Mouse (Mus musculus): Measurements from ENCODE around the gene Hmcn1. TPM values are rescaled to one million over a fixed set of nuclear protein-coding genes. Genes with fewer than 3 reads are reported as not detected.

The Hmcn1 gene
- polyA plus RNA-seq, 1 experiment from 2014 or later, result 1.3 TPM

DNA sequence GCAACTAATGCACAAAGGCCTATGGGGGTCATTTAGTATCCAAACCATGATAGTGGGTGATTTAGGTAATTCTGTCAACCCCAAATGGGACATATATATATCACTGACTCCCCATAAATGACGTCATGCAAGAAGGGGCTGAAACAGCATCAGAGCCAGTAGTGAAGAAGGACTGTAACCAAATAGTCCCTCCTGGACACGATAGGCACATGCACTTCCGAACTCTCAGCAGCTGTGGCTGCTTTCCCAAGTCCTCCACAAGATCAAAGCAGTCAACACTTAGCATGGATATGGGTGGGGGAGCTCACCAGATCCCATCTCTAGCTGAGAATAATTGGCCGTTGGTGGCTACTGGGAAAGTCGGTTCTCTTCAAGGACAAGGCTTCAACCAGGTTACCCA, 42.2 kb downstream of the Hmcn1 start:
- Histone ChIP-seq H3K36me3 (ENCODE audit: control insufficient read depth, insufficient read depth, low read length) (no peaks in the 10 kb centered on the region), H3K9ac (ENCODE audit: low read depth, low read length) (no peak overlapping the region), H3K27ac (ENCODE audit: low read depth, low read length) (no peak overlapping the region), H3K4me3 (ENCODE audit: low read length) (no peak overlapping the region), H3K9me3 (ENCODE audit: control insufficient read depth, low read length) (no peaks in the 10 kb centered on the region), H3K4me2 (ENCODE audit: low read length) (no peak overlapping the region), H3K4me1 (ENCODE audit: control insufficient read depth, insufficient read depth, low read depth, low read length) (no peaks in the 10 kb centered on the region), H3K27me3 (replicated peaks; ENCODE audit: control insufficient read depth, insufficient read depth, low read length) (no peaks in the 10 kb centered on the region; the same call in 1 of the 2 replicates)
- ATAC-seq, result no peak
- 91% methylated on average over 5 of the region's 5 CpGs for WGBS

DNA sequence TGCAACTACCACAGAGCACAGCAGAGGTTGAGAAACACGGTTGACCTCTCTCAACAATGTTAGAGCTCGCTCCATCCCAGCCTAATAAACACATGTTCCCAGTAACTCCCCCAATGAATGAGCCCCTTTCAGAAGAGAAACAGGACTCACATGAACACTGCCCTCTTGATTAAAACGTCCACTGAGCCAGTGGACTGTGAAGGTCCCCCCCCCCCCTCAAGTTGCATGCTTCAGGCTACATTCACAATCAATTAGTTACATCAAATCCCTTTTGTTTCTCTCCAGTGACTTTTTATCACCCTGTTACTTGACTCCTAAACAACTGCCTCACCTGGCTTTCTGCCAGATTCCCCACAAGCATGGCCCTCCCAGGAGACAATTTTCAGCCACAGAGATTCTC, 43.2 kb downstream of the Hmcn1 start:
- WGBS, result 16% methylated on average over 3 of the region's 3 CpGs
- no peaks in the 10 kb centered on the region for H3K27me3 ChIP-seq (replicated peaks; ENCODE audit: control insufficient read depth, insufficient read depth, low read length)
- H3K9me3 ChIP-seq (ENCODE audit: control insufficient read depth, low read length), result no peaks in the 10 kb centered on the region
- H3K4me2 ChIP-seq (ENCODE audit: low read length), result no peak overlapping the region
- H3K4me3 ChIP-seq (ENCODE audit: low read length), result no peak overlapping the region
- no peaks in the 10 kb centered on the region for H3K4me1 ChIP-seq (ENCODE audit: control insufficient read depth, insufficient read depth, low read depth, low read length)
- no peak overlapping the region for H3K9ac ChIP-seq (ENCODE audit: low read depth, low read length)
- no peak overlapping the region for H3K27ac ChIP-seq (ENCODE audit: low read depth, low read length)
- H3K36me3 ChIP-seq (ENCODE audit: control insufficient read depth, insufficient read depth, low read length), result no peaks in the 10 kb centered on the region
- ATAC-seq, result peak; percentile 92

DNA sequence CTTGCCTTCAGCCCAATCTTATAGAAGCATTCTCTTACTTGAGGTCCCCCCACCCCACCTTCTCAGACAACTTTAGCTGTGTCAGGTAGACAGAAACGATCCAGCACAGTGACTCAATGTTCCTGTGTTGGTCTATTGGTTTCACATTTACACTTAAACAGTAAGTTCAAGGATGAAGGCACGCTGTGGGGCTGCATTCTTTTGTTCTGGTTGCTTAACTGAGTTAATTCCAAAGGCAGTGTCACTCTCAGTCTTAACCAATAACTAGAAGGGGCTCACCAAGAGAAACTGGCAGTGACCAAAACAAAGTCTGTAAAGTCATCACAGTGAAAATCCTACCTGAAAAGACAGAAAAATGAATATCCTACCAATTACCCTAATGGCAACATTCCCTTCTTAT, 44.3 kb downstream of the Hmcn1 start:
- Histone ChIP-seq H3K4me3 (ENCODE audit: low read length) (no peak overlapping the region), H3K9me3 (ENCODE audit: control insufficient read depth, low read length) (no peaks in the 10 kb centered on the region), H3K4me1 (ENCODE audit: control insufficient read depth, insufficient read depth, low read depth, low read length) (no peaks in the 10 kb centered on the region), H3K9ac (ENCODE audit: low read depth, low read length) (no peak overlapping the region), H3K36me3 (ENCODE audit: control insufficient read depth, insufficient read depth, low read length) (no peaks in the 10 kb centered on the region), H3K27ac (ENCODE audit: low read depth, low read length) (no peak overlapping the region), H3K4me2 (ENCODE audit: low read length) (no peak overlapping the region), H3K27me3 (replicated peaks; ENCODE audit: control insufficient read depth, insufficient read depth, low read length) (no peaks in the 10 kb centered on the region)
- WGBS, result 64% methylated on average over 2 of the region's 2 CpGs
- ATAC-seq, result no peak

DNA sequence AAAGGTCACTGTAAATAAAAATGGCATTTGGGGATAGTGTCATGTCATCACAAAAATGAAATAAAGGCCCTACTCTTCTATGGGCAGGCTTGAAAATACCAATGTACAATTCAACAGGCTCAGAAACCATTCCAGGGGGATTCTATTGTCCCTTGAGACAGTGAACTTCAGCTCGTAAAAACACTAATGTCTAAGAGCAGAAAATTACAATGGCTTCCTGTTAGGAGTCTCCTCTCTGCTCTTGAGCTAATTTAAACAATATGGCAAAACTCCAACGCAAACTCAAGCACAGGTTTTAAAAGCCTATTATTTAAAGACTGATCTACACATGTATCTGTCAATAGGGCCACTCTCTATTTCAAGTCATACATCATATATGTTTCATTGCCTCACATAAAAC, 49.6 kb downstream of the Hmcn1 start:
- H3K9ac ChIP-seq (ENCODE audit: low read depth, low read length), result no peak overlapping the region
- no peak for ATAC-seq
- 31% methylated on average over 2 of the region's 2 CpGs for WGBS
- H3K27ac ChIP-seq (ENCODE audit: low read depth, low read length), result no peak overlapping the region
- no peaks in the 10 kb centered on the region for H3K4me1 ChIP-seq (ENCODE audit: control insufficient read depth, insufficient read depth, low read depth, low read length)
- no peaks in the 10 kb centered on the region for H3K9me3 ChIP-seq (ENCODE audit: control insufficient read depth, low read length)
- H3K4me3 ChIP-seq (ENCODE audit: low read length), result no peak overlapping the region
- H3K27me3 ChIP-seq (replicated peaks; ENCODE audit: control insufficient read depth, insufficient read depth, low read length), result no peaks in the 10 kb centered on the region
- no peaks in the 10 kb centered on the region for H3K36me3 ChIP-seq (ENCODE audit: control insufficient read depth, insufficient read depth, low read length)
- H3K4me2 ChIP-seq (ENCODE audit: low read length), result no peak overlapping the region

DNA sequence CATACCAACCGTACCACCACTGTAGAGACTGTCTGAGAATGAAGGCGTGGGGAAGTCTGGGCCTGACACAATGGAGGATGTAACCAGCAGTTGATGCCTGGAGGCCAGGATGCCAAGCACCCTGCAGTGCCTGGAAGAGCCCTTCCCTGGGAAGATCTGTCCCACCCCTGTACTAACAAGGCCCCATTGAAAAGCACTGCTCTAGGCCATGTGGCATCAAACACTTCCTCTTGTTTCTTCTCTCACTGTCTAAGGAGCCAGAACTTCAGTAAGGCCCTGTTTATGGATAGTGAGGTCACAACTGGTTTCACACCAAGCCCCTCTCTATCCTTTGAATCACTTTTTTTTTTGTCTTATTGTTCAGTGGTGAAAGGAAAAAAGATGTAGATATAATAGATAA, 51.1 kb downstream of the Hmcn1 start:
- no peak for ATAC-seq

DNA sequence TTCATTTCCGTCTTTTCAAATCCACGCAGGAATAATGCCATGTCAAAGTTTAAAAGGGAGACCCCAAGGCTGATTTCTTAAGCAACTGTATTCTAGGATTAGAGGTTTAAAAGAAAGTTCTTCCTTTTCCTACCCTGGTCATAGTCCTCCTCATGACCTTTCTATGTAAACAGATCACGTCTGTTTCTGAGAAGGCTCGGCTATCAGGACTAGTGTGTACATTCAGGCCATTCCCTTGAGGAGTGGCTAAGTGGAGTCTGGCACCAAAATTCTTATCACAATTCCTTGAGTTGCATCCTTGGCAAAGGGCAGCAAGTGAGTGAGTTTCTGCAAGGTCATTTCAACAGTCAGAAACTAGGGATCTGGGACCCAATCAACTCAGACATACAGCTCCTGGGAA, 56.4 kb downstream of the Hmcn1 start:
- no peak for ATAC-seq
- H3K36me3 ChIP-seq (ENCODE audit: control insufficient read depth, insufficient read depth, low read length), result no peaks in the 10 kb centered on the region
- no peak overlapping the region for H3K4me2 ChIP-seq (ENCODE audit: low read length)

More for the DNA sequence above, 51.1 kb downstream of the Hmcn1 start:
- H3K27ac ChIP-seq (ENCODE audit: low read depth, low read length), result no peak overlapping the region
- H3K4me1 ChIP-seq (ENCODE audit: control insufficient read depth, insufficient read depth, low read depth, low read length), result no peaks in the 10 kb centered on the region
- WGBS, result 59% methylated on average over 2 of the region's 2 CpGs
- no peaks in the 10 kb centered on the region for H3K27me3 ChIP-seq (replicated peaks; ENCODE audit: control insufficient read depth, insufficient read depth, low read length)
- no peak overlapping the region for H3K9ac ChIP-seq (ENCODE audit: low read depth, low read length)
- no peaks in the 10 kb centered on the region for H3K36me3 ChIP-seq (ENCODE audit: control insufficient read depth, insufficient read depth, low read length)
- H3K9me3 ChIP-seq (ENCODE audit: control insufficient read depth, low read length), result no peaks in the 10 kb centered on the region
- no peak overlapping the region for H3K4me3 ChIP-seq (ENCODE audit: low read length)
- no peak overlapping the region for H3K4me2 ChIP-seq (ENCODE audit: low read length)

DNA sequence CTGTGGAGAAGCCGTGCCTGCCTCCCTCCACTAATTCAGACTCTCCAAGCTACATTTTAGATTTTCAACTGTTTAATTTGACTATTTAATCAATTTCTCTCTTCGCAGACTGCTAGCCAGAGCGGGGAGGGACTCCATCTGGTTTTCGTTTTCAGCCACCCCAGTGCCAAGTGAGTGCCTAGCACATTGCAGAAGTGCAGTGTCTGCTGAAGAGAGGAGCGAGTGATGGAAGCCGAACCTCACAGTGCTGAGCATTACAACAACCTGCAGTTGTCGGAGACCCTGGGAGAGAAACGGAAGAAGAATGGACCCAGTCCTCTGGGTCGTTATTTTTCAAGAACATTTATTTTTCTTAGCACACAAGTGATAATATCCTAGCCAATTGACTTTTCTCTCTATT, 59.6 kb downstream of the Hmcn1 start:
- no peak overlapping the region for H3K4me3 ChIP-seq (ENCODE audit: low read length)
- 55% methylated on average over 9 of the region's 9 CpGs for WGBS
- H3K4me2 ChIP-seq (ENCODE audit: low read length), result peak overlapping the region; percentile 11; the same call in 1 of the 2 replicates
- H3K9ac ChIP-seq (ENCODE audit: low read depth, low read length), result no peak overlapping the region
- no peak for ATAC-seq
- H3K27ac ChIP-seq (ENCODE audit: low read depth, low read length), result no peak overlapping the region
- H3K4me1 ChIP-seq (ENCODE audit: control insufficient read depth, insufficient read depth, low read depth, low read length), result no peaks in the 10 kb centered on the region
- no peaks in the 10 kb centered on the region for H3K27me3 ChIP-seq (replicated peaks; ENCODE audit: control insufficient read depth, insufficient read depth, low read length)
- no peaks in the 10 kb centered on the region for H3K36me3 ChIP-seq (ENCODE audit: control insufficient read depth, insufficient read depth, low read length)
- no peaks in the 10 kb centered on the region for H3K9me3 ChIP-seq (ENCODE audit: control insufficient read depth, low read length)

More for the DNA sequence above, 56.4 kb downstream of the Hmcn1 start:
- Histone ChIP-seq H3K4me1 (ENCODE audit: control insufficient read depth, insufficient read depth, low read depth, low read length) (no peaks in the 10 kb centered on the region), H3K27ac (ENCODE audit: low read depth, low read length) (no peak overlapping the region), H3K9ac (ENCODE audit: low read depth, low read length) (no peak overlapping the region), H3K4me3 (ENCODE audit: low read length) (no peak overlapping the region), H3K9me3 (ENCODE audit: control insufficient read depth, low read length) (no peaks in the 10 kb centered on the region), H3K27me3 (replicated peaks; ENCODE audit: control insufficient read depth, insufficient read depth, low read length) (no peaks in the 10 kb centered on the region)
- WGBS, result 80% methylated on average over 4 of the region's 4 CpGs

DNA sequence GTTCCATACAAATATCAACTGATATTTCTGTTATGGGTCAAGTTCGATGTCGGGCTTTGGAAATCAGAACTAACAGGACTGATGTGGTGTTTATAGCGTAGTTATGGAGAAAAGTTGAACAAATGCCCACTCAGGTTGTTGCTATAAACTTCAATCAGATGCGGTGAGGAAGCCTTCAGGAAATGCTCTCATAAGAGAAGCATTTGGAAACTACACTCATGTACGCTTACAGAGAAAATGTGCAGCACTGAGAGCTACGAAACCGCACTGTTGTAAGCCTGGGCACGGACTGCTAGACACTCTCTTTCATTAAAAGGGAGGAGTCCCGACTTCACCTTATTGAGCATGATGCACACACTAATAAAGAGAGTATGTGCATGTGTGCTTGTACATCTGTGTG, 72.4 kb downstream of the Hmcn1 start:
- 87% methylated on average over 9 of the region's 9 CpGs for WGBS
- Histone ChIP-seq H3K36me3 (ENCODE audit: control insufficient read depth, insufficient read depth, low read length) (no peaks in the 10 kb centered on the region), H3K9me3 (ENCODE audit: control insufficient read depth, low read length) (no peaks in the 10 kb centered on the region), H3K4me2 (ENCODE audit: low read length) (no peak overlapping the region), H3K4me1 (ENCODE audit: control insufficient read depth, insufficient read depth, low read depth, low read length) (no peaks in the 10 kb centered on the region), H3K9ac (ENCODE audit: low read depth, low read length) (no peak overlapping the region), H3K4me3 (ENCODE audit: low read length) (no peak overlapping the region), H3K27me3 (replicated peaks; ENCODE audit: control insufficient read depth, insufficient read depth, low read length) (no peaks in the 10 kb centered on the region), H3K27ac (ENCODE audit: low read depth, low read length) (no peak overlapping the region)
- no peak for ATAC-seq

DNA sequence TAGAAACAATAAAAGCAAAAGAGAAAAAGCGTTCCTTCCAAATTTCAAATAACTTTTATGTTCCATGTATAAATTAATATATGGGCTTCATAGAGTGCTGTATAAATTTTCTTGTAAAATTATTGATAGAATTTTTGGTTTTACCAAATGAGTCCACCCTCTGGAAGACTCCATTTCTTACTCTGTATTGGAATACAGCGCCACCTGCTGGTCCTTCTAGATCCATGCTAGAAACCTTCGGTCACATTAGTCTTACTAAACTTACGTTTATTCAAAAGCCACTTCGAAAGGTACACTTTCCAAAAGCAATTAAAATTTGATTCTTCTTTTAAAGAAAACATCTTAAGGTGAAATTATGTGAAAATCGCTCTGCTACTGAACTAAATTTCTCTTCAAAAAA, 73.0 kb downstream of the Hmcn1 start:
- Histone ChIP-seq H3K4me1 (ENCODE audit: control insufficient read depth, insufficient read depth, low read depth, low read length) (no peaks in the 10 kb centered on the region), H3K4me2 (ENCODE audit: low read length) (no peak overlapping the region), H3K27ac (ENCODE audit: low read depth, low read length) (no peak overlapping the region), H3K27me3 (replicated peaks; ENCODE audit: control insufficient read depth, insufficient read depth, low read length) (no peaks in the 10 kb centered on the region), H3K4me3 (ENCODE audit: low read length) (no peak overlapping the region), H3K36me3 (ENCODE audit: control insufficient read depth, insufficient read depth, low read length) (no peaks in the 10 kb centered on the region), H3K9me3 (ENCODE audit: control insufficient read depth, low read length) (no peaks in the 10 kb centered on the region), H3K9ac (ENCODE audit: low read depth, low read length) (no peak overlapping the region)
- ATAC-seq, result no peak
- 52% methylated on average over 6 of the region's 6 CpGs for WGBS

DNA sequence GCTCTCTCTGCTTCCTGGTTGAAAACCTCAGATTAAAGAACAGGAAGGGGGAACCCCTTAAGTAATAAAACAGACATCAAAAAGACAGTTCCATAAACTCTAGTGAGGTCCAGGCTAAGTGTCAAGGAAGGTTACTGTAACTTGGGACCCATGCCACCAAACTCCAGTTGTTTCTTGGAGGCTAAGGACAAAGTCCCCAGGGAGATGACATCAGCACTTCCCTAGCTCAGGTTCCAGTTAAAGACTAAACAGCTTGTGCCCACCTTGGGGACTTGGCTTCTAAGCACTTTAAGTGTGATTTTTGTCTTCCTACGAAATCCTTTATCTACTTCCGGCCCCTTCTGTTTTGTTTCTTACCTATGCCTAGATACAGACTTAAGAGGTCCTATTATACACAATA, 78.3 kb downstream of the Hmcn1 start:
- Histone ChIP-seq H3K4me3 (ENCODE audit: low read length) (no peak overlapping the region), H3K4me1 (ENCODE audit: control insufficient read depth, insufficient read depth, low read depth, low read length) (no peaks in the 10 kb centered on the region), H3K36me3 (ENCODE audit: control insufficient read depth, insufficient read depth, low read length) (no peaks in the 10 kb centered on the region), H3K27me3 (replicated peaks; ENCODE audit: control insufficient read depth, insufficient read depth, low read length) (no peaks in the 10 kb centered on the region), H3K4me2 (ENCODE audit: low read length) (no peak overlapping the region), H3K9me3 (ENCODE audit: control insufficient read depth, low read length) (no peaks in the 10 kb centered on the region), H3K27ac (ENCODE audit: low read depth, low read length) (no peak overlapping the region), H3K9ac (ENCODE audit: low read depth, low read length) (no peak overlapping the region)
- WGBS, result 86% methylated on average over 2 of the region's 2 CpGs
- no peak for ATAC-seq
